Mouse (Mus musculus) heart, embryonic 14.5 days (tissue): ENCODE measurements around the gene Ccm2. TPM values are rescaled to one million over a fixed set of nuclear protein-coding genes. Genes with fewer than 3 reads are reported as not detected.

Experiments used
- ATAC-seq: fragments of 200-750 bp; cut with Nextera tagmentation; 2 replicates; pipeline ENCODE4 v1.8.0; 2017; ENCODE audit warnings: low read depth, moderate TSS enrichment; ENCODE audit not compliant: insufficient number of reproducible peaks, insufficient read depth, low FRiP score
- H3K27ac ChIP-seq, 2 experiments: fragments of 200-500 bp in 1 of 2; fragments of 300-500 bp in 1 of 2; sonication (generic) in 1 of 2; replicated peaks in 1 of 2; 2 replicates each; pipeline ENCODE4 v1.5.1; 2012 to 2014; ENCODE audit warnings: low read depth in 2 of 2, low read length in 2 of 2, control low read depth in 1 of 2, mild to moderate bottlenecking in 1 of 2, mixed read lengths in 1 of 2; ENCODE audit not compliant: control insufficient read depth in 1 of 2, insufficient read depth in 1 of 2
- H3K27me3 ChIP-seq: fragments of 300-500 bp; sonication (generic); 2 replicates; pipeline ENCODE4 v1.6.1; 2014; ENCODE audit warnings: mild to moderate bottlenecking, low read length, control low read depth; ENCODE audit not compliant: control insufficient read depth, insufficient read depth
- H3K36me3 ChIP-seq: fragments of 300-500 bp; sonication (generic); 2 replicates; pipeline ENCODE4 v1.6.1; 2014; ENCODE audit warnings: mild to moderate bottlenecking, control low read depth, low read length, mixed read lengths; ENCODE audit not compliant: control insufficient read depth, insufficient read depth
- H3K4me1 ChIP-seq, 2 experiments: fragments of 200-500 bp in 1 of 2; fragments of 300-500 bp in 1 of 2; sonication (generic) in 1 of 2; 2 replicates each; pipeline ENCODE4 v1.6.1; 2012 to 2014; ENCODE audit warnings: low read length in 2 of 2, control low read depth in 1 of 2, mixed read lengths in 1 of 2; ENCODE audit not compliant: control insufficient read depth in 2 of 2, insufficient read depth in 2 of 2
- H3K4me2 ChIP-seq: fragments of 300-500 bp; sonication (generic); 2 replicates; pipeline ENCODE4 v1.6.1; 2014; ENCODE audit warnings: mild to moderate bottlenecking, low read length
- H3K4me3 ChIP-seq, 2 experiments: fragments of 200-500 bp in 1 of 2; fragments of 300-500 bp in 1 of 2; sonication (generic) in 1 of 2; 2 replicates each; pipeline ENCODE4 v1.5.1; 2012 to 2014; ENCODE audit warnings: low read length in 2 of 2, mild to moderate bottlenecking in 2 of 2, control low read depth in 1 of 2, low read depth in 1 of 2, moderate library complexity in 1 of 2; ENCODE audit not compliant: control insufficient read depth in 1 of 2, insufficient read depth in 1 of 2
- H3K9ac ChIP-seq: fragments of 300-500 bp; sonication (generic); 2 replicates; pipeline ENCODE4 v1.6.1; 2014; ENCODE audit warnings: mild to moderate bottlenecking, low read length
- H3K9me3 ChIP-seq: fragments of 300-500 bp; sonication (generic); 2 replicates; pipeline ENCODE4 v1.6.1; 2016; ENCODE audit warnings: low read length, control low read depth; ENCODE audit not compliant: control insufficient read depth
- WGBS: fragments of 180-500 bp; shearing (Covaris S2); extraction: QIAGEN DNeasy Blood & Tissue Kit; methylation state at CpG from one replicate; pipeline ENCODE4 v1.1.7; 2014; 5-methylcytosine and 5-hydroxymethylcytosine counted together
- polyA plus RNA-seq: library from polyadenylated mRNA; unstranded; fragments of >200 nt; fragmentation: Nextera tagmentation; extraction: Ambion mirVana; gene quantifications from 2 replicates; pipeline ENCODE4 v1.2.1, GENCODE M21; 2014

The Ccm2 gene
- polyA plus RNA-seq, 1 experiment from 2014 or later = 52.9 TPM

- 94% methylated on average over 4 of the region's 4 CpGs for WGBS
- H3K4me2 ChIP-seq = no peak overlapping the region
- H3K9ac ChIP-seq = no peak overlapping the region
Observed at GRCm38 (mm10) chr11:6545186-6545856, 1.4 kb upstream of the Ccm2 start.

GRCm38 (mm10) chr11:6545857-6546192 is 862 bp upstream of the Ccm2 start:
- peak overlapping the region; percentile 90 to 97 for H3K27ac ChIP-seq
- ATAC-seq = no peak
- H3K9me3 ChIP-seq = no peaks in the 10 kb centered on the region
- peak overlapping the region; percentile 69 for H3K4me2 ChIP-seq
- H3K4me1 ChIP-seq = peaks cover 3 to 16% of the 10 kb centered on the region in 2 experiments
- 32% methylated on average over 3 of the region's 3 CpGs for WGBS
- H3K4me3 ChIP-seq = peak overlapping the region; percentile 79 to 98
- H3K9ac ChIP-seq = peak overlapping the region; percentile 89
- H3K36me3 ChIP-seq = 0 out of 2 replicates have a peak, but pooled peaks cover 3% of the 10 kb centered on the region
- no peaks in the 10 kb centered on the region for H3K27me3 ChIP-seq

More at GRCm38 (mm10) chr11:6545186-6545856, 1.4 kb upstream of the Ccm2 start:
- Histone ChIP-seq H3K4me3 (no peak overlapping the region), H3K27me3 (no peaks in the 10 kb centered on the region), H3K9me3 (no peaks in the 10 kb centered on the region), H3K4me1 (peaks cover 3 to 16% of the 10 kb centered on the region in 2 experiments), H3K36me3 (0 out of 2 replicates have a peak, but pooled peaks cover 3% of the 10 kb centered on the region), H3K27ac (peak overlapping the region in 1 of 2 experiments; percentile 97; a peak in 2 of 4 replicates)
- ATAC-seq = no peak

GRCm38 (mm10) chr11:6547037-6547680 is 472 bp downstream of the Ccm2 start:
- peak; percentile 75 for ATAC-seq
- Histone ChIP-seq H3K9me3 (no peaks in the 10 kb centered on the region), H3K27me3 (no peaks in the 10 kb centered on the region), H3K36me3 (0 out of 2 replicates have a peak, but pooled peaks cover 7% of the 10 kb centered on the region), H3K4me2 (peak overlapping the region; percentile 71), H3K9ac (peak overlapping the region; percentile 89), H3K4me3 (peak overlapping the region; percentile 79 to 98), H3K4me1 (peaks cover 3 to 16% of the 10 kb centered on the region in 2 experiments), H3K27ac (peak overlapping the region; percentile 96 to 97)
- under 1% methylated on average over 25 of the region's 41 CpGs for whole genome bisulfite sequencing

- 42% methylated on average over 6 of the region's 6 CpGs for WGBS
- H3K4me3 ChIP-seq = peak overlapping the region; percentile 79 to 98
- peak overlapping the region; percentile 96 to 97; a peak in 2 of 4 replicates for H3K27ac ChIP-seq
- 0 out of 2 replicates have a peak, but pooled peaks cover 7% of the 10 kb centered on the region for H3K36me3 ChIP-seq
- H3K9ac ChIP-seq = peak overlapping the region; percentile 89
- H3K27me3 ChIP-seq = no peaks in the 10 kb centered on the region
- no peaks in the 10 kb centered on the region for H3K9me3 ChIP-seq
- no peak for ATAC-seq
- peaks cover 3 to 16% of the 10 kb centered on the region in 2 experiments for H3K4me1 ChIP-seq
- H3K4me2 ChIP-seq = peak overlapping the region; percentile 71
Observed at GRCm38 (mm10) chr11:6547696-6548325, 1.1 kb downstream of the Ccm2 start.

GRCm38 (mm10) chr11:6549770-6550169 is 3.1 kb downstream of the Ccm2 start:
- Histone ChIP-seq H3K4me3 (no peak overlapping the region), H3K27me3 (no peaks in the 10 kb centered on the region), H3K4me1 (peaks cover 5 to 16% of the 10 kb centered on the region in 2 experiments), H3K9ac (no peak overlapping the region), H3K9me3 (no peaks in the 10 kb centered on the region), H3K36me3 (0 out of 2 replicates have a peak, but pooled peaks cover 11% of the 10 kb centered on the region), H3K27ac (no peak overlapping the region), H3K4me2 (no peak overlapping the region)
- 79% methylated on average over 2 of the region's 2 CpGs for WGBS
- ATAC-seq = no peak

GRCm38 (mm10) chr11:6550201-6550600 is 3.5 kb downstream of the Ccm2 start:
- Histone ChIP-seq H3K4me1 (peaks cover 5 to 16% of the 10 kb centered on the region in 2 experiments), H3K27me3 (no peaks in the 10 kb centered on the region), H3K4me2 (no peak overlapping the region), H3K9me3 (no peaks in the 10 kb centered on the region), H3K4me3 (no peak overlapping the region), H3K27ac (no peak overlapping the region), H3K9ac (no peak overlapping the region), H3K36me3 (0 out of 2 replicates have a peak, but pooled peaks cover 11% of the 10 kb centered on the region)
- no peak for ATAC-seq
- WGBS = 89% methylated on average over 3 of the region's 3 CpGs

- 69% methylated on average over 3 of the region's 3 CpGs for WGBS
- Histone ChIP-seq H3K27ac (no peak overlapping the region), H3K36me3 (peaks cover 17% of the 10 kb centered on the region), H3K9me3 (no peaks in the 10 kb centered on the region), H3K4me2 (no peak overlapping the region), H3K9ac (no peak overlapping the region), H3K4me3 (no peak overlapping the region), H3K4me1 (peaks cover 0 to 2% of the 10 kb centered on the region in 2 experiments; a peak in 1 of 4 replicates), H3K27me3 (no peaks in the 10 kb centered on the region)
- no peak for ATAC-seq
Observed at GRCm38 (mm10) chr11:6558234-6558633, 11.5 kb downstream of the Ccm2 start.
